Mouse (Mus musculus): ENCODE data around the gene Cage1.

- TF ChIP-seq CTCF (IDR thresholded peaks at IDR 0.05; ENCODE audit: extremely low read depth, insufficient read depth, low read length) (no peak), POLR2A (IDR thresholded peaks at IDR 0.05; ENCODE audit: extremely low read depth, insufficient read depth, low read length) (no peak)
Measured at GRCm38 (mm10) chr13:38036343-38037043, 376 bp downstream of the Cage1 start, which contains the start of gene Riok1.
